Mouse (Mus musculus): Measurements from ENCODE around the gene Olfr202. TPM values are rescaled to one million over a fixed set of nuclear protein-coding genes. Genes with fewer than 3 reads are reported as not detected.
"Not testable (repeated sequence)": the region's sequence is repeated elsewhere in the genome, so short reads cannot be mapped to it uniquely, and the experiment has no call there.

Gene Olfr202
- polyA plus RNA-seq (2015; fragmentation: Nextera tagmentation; extraction: Ambion mirVana): not detected in 2 replicates

- 65% methylated on average over 1 of the region's 1 CpGs for WGBS
- Histone ChIP-seq H3K4me3 (ENCODE audit: low read length) (no peak within 1 kb of the TSS), H3K36me3 (ENCODE audit: control insufficient read depth, insufficient read depth, low read length) (no peaks in the 10 kb centered on the region), H3K27me3 (ENCODE audit: control insufficient read depth, insufficient read depth, low read depth, low read length) (no peaks in the 10 kb centered on the region), H3K4me2 (ENCODE audit: low read depth, low read length) (no peak within 1 kb of the TSS), H3K9ac (ENCODE audit: low read length) (no peak within 1 kb of the TSS), H3K27ac (ENCODE audit: low read length) (no peak within 1 kb of the TSS), H3K4me1 (replicated peaks; ENCODE audit: control insufficient read depth, insufficient read depth, low read length) (no peaks in the 10 kb centered on the region), H3K9me3 (ENCODE audit: control insufficient read depth, low read length) (no peaks in the 10 kb centered on the region)
- no peak for ATAC-seq (ENCODE audit: low read depth)
Observed at GRCm38 (mm10) chr16:59286693-59287092, at the start of gene Olfr202. TSS of gene Olfr202 (minus strand) at chr16:59286793.

DNA sequence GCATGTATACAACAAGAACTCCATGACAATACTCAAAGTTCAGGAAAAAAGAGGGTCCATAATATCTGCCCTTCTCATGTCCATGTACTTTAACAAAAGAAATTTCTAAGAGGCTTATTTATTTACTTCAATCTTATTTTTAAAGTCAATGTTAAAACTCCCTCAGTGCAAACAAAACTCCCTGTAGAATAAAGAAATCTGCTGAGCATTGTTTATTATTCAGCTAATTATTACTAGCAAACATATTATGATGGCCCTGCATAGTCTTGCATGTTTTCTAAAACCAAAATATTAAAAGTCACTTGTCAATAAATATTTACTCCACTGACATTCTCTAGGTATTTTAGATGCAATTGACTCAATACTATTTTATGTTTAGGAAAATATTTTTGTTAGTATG is 44.4 kb upstream of the Olfr202 start, which contains the start of gene Olfr205:
Gene Olfr205 (minus strand): TSS at position 101 of the 400 bp plus-strand sequence.
- no peaks in the 10 kb centered on the region for H3K27me3 ChIP-seq (ENCODE audit: control insufficient read depth, insufficient read depth, low read depth, low read length)
- no peaks in the 10 kb centered on the region for H3K4me1 ChIP-seq (replicated peaks; ENCODE audit: control insufficient read depth, insufficient read depth, low read length)
- H3K4me3 ChIP-seq (ENCODE audit: low read length): no peak within 1 kb of the TSS
- H3K4me2 ChIP-seq (ENCODE audit: low read depth, low read length): no peak within 1 kb of the TSS
- H3K27ac ChIP-seq (ENCODE audit: low read length): no peak within 1 kb of the TSS
- no peak for ATAC-seq (ENCODE audit: low read depth)
- no peaks in the 10 kb centered on the region for H3K9me3 ChIP-seq (ENCODE audit: control insufficient read depth, low read length)
- no peaks in the 10 kb centered on the region for H3K36me3 ChIP-seq (ENCODE audit: control insufficient read depth, insufficient read depth, low read length)
- H3K9ac ChIP-seq (ENCODE audit: low read length): no peak within 1 kb of the TSS

- H3K9me3 ChIP-seq (ENCODE audit: control insufficient read depth, low read length); ATAC-seq (ENCODE audit: low read depth); H3K4me2 ChIP-seq (ENCODE audit: low read depth, low read length); H3K36me3 ChIP-seq (ENCODE audit: control insufficient read depth, insufficient read depth, low read length); H3K4me1 ChIP-seq (replicated peaks; ENCODE audit: control insufficient read depth, insufficient read depth, low read length); H3K9ac ChIP-seq (ENCODE audit: low read length); H3K4me3 ChIP-seq (ENCODE audit: low read length); H3K27ac ChIP-seq (ENCODE audit: low read length); H3K27me3 ChIP-seq (ENCODE audit: control insufficient read depth, insufficient read depth, low read depth, low read length): not testable (repeated sequence)
- WGBS: 29% methylated on average over 1 of the region's 1 CpGs
Observed at GRCm38 (mm10) chr16:59323262-59323661, 36.7 kb upstream of the Olfr202 start.

DNA sequence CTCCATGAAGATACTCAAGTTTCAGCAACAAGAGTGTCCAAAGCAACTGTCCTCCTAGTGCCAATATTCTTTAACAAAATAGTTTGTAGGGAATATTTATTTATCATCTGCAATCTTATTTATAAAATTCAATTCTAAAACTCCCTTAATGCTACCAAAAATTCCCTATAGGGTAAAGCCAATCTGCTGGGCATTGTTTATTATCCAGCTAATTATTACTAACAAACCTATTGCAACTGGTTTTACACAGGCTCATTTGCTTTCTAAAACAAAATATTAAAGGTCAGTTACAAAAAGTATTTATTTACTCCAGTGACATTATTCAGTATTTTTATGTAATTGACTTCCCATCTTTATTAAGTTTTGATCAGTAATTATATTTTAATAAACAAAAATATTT is 31.6 kb upstream of the Olfr202 start, which contains the start of gene Olfr204:
Gene Olfr204 (minus strand): TSS at position 101 of the 400 bp plus-strand sequence.
- no peak for ATAC-seq (ENCODE audit: low read depth)
- Histone ChIP-seq H3K36me3 (ENCODE audit: control insufficient read depth, insufficient read depth, low read length) (no peaks in the 10 kb centered on the region), H3K9ac (ENCODE audit: low read length) (no peak within 1 kb of the TSS), H3K27me3 (ENCODE audit: control insufficient read depth, insufficient read depth, low read depth, low read length) (no peaks in the 10 kb centered on the region), H3K27ac (ENCODE audit: low read length) (no peak within 1 kb of the TSS), H3K4me2 (ENCODE audit: low read depth, low read length) (no peak within 1 kb of the TSS), H3K9me3 (ENCODE audit: control insufficient read depth, low read length) (no peaks in the 10 kb centered on the region), H3K4me1 (replicated peaks; ENCODE audit: control insufficient read depth, insufficient read depth, low read length) (no peaks in the 10 kb centered on the region), H3K4me3 (ENCODE audit: low read length) (no peak within 1 kb of the TSS)

DNA sequence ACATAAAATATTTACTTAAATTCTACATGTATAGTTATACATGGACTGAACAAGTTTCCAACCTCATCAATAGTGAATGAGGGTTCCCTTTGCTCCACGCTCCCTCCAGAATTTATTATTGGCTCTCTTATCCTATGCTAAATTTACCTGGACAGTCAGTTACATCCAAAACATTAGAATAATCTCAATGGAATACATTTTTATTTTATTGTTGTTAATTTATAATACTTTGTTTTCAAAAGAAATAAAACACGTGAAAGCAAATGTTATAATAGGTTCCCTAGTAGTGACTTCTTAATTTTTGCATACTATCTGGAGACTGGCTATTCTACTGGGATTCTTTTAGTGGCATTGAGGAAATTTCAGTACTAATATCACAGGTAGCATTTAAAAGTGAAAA is 12.0 kb upstream of the Olfr202 start, which contains the start of gene Olfr203:
Gene Olfr203 (plus strand): TSS at position 301 of the 400 bp plus-strand sequence.
- no peak for ATAC-seq (ENCODE audit: low read depth)
- H3K27me3 ChIP-seq (ENCODE audit: control insufficient read depth, insufficient read depth, low read depth, low read length): no peaks in the 10 kb centered on the region
- 75% methylated on average over 2 of the region's 2 CpGs for WGBS
- no peak within 1 kb of the TSS for H3K4me3 ChIP-seq (ENCODE audit: low read length)
- no peak within 1 kb of the TSS for H3K27ac ChIP-seq (ENCODE audit: low read length)
- no peaks in the 10 kb centered on the region for H3K4me1 ChIP-seq (replicated peaks; ENCODE audit: control insufficient read depth, insufficient read depth, low read length)
- no peak within 1 kb of the TSS for H3K4me2 ChIP-seq (ENCODE audit: low read depth, low read length)
- H3K9ac ChIP-seq (ENCODE audit: low read length): no peak within 1 kb of the TSS
- H3K36me3 ChIP-seq (ENCODE audit: control insufficient read depth, insufficient read depth, low read length): no peaks in the 10 kb centered on the region
- H3K9me3 ChIP-seq (ENCODE audit: control insufficient read depth, low read length): no peaks in the 10 kb centered on the region

DNA sequence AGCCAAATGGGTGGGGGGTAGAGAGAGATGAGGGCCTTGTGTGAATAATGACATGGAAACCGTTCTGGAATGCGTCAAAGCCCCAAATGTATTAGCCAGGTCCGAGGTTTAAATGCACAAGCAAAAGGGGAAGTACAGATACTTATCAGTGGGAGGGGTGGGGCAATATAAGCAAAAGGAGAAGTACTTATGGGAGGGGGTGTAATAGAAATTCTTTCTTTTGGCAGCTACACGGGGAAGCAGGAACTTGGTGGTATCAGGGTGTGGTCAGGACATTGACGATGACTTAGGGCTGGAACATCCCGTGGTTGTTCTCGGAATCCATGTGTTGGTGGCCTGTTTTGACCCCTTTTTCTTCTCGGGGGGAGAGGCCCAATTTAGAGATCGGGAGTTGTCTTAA is 983 bp upstream of the Olfr202 start:
- not testable (repeated sequence) for ATAC-seq (ENCODE audit: low read depth); H3K4me2 ChIP-seq (ENCODE audit: low read depth, low read length); H3K36me3 ChIP-seq (ENCODE audit: control insufficient read depth, insufficient read depth, low read length); H3K27me3 ChIP-seq (ENCODE audit: control insufficient read depth, insufficient read depth, low read depth, low read length); H3K27ac ChIP-seq (ENCODE audit: low read length); H3K4me1 ChIP-seq (replicated peaks; ENCODE audit: control insufficient read depth, insufficient read depth, low read length); H3K4me3 ChIP-seq (ENCODE audit: low read length); H3K9me3 ChIP-seq (ENCODE audit: control insufficient read depth, low read length); H3K9ac ChIP-seq (ENCODE audit: low read length)
- 72% methylated on average over 9 of the region's 9 CpGs for WGBS

DNA sequence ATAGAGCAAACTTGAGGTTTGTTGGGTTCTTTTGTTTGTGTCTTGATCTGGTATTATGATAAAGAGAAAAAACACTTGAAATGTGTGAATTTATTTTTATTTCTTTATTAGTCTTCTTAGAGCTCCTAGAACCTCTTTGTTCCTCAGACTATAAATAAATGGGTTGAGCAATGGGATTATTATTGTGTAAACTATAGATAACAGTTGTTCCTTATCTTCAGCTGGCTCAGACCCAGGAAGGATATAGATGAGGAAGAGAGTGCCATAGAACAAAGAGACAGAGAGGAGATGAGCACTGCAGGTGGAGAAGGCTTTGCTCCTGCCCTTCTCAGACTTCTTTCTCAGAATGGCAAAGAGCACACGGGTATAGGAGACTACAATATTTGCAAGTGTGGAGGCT is 3.1 kb downstream of the Olfr202 start:
- no peak overlapping the region for H3K27ac ChIP-seq (ENCODE audit: low read length)
- no peak overlapping the region for H3K9ac ChIP-seq (ENCODE audit: low read length)
- H3K4me2 ChIP-seq (ENCODE audit: low read depth, low read length): no peak overlapping the region
- no peaks in the 10 kb centered on the region for H3K4me1 ChIP-seq (replicated peaks; ENCODE audit: control insufficient read depth, insufficient read depth, low read length)
- H3K27me3 ChIP-seq (ENCODE audit: control insufficient read depth, insufficient read depth, low read depth, low read length): no peaks in the 10 kb centered on the region
- no peaks in the 10 kb centered on the region for H3K36me3 ChIP-seq (ENCODE audit: control insufficient read depth, insufficient read depth, low read length)
- ATAC-seq (ENCODE audit: low read depth): no peak
- H3K4me3 ChIP-seq (ENCODE audit: low read length): no peak overlapping the region
- 29% methylated on average over 1 of the region's 1 CpGs for WGBS
- H3K9me3 ChIP-seq (ENCODE audit: control insufficient read depth, low read length): no peaks in the 10 kb centered on the region

DNA sequence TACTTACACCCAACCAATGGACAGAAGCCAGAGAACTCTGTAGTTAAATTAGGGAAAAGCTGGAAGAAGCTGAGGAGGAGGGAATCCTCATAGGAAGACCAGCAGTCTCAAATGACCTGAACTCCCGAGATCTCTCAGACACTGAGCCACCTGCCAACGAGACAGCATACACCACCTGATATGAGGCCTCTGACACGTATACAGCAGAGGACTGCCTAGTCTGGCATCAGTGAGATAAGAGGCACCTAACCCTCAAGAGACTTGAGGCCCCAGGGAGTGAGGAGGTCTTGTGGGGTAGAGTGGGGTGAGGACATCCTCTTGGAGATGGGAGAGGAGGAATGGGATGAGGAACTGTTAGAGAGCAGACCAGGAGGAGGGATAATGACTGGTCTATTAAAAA is 6.1 kb downstream of the Olfr202 start:
- no peaks in the 10 kb centered on the region for H3K27me3 ChIP-seq (ENCODE audit: control insufficient read depth, insufficient read depth, low read depth, low read length)
- WGBS: 56% methylated on average over 3 of the region's 3 CpGs

GRCm38 (mm10) chr16:59272532-59272931 is 14.1 kb downstream of the Olfr202 start, which contains the start of gene Olfr201:
TSS of gene Olfr201 (minus strand) at chr16:59272632.
- H3K9ac ChIP-seq (ENCODE audit: low read length); H3K4me1 ChIP-seq (replicated peaks; ENCODE audit: control insufficient read depth, insufficient read depth, low read length); H3K9me3 ChIP-seq (ENCODE audit: control insufficient read depth, low read length); H3K4me2 ChIP-seq (ENCODE audit: low read depth, low read length); H3K27me3 ChIP-seq (ENCODE audit: control insufficient read depth, insufficient read depth, low read depth, low read length); ATAC-seq (ENCODE audit: low read depth); H3K36me3 ChIP-seq (ENCODE audit: control insufficient read depth, insufficient read depth, low read length); H3K27ac ChIP-seq (ENCODE audit: low read length); H3K4me3 ChIP-seq (ENCODE audit: low read length): not testable (repeated sequence)
- WGBS: 77% methylated on average over 4 of the region's 4 CpGs

More for the DNA sequence above, 6.1 kb downstream of the Olfr202 start:
- no peak for ATAC-seq (ENCODE audit: low read depth)
- Histone ChIP-seq H3K4me2 (ENCODE audit: low read depth, low read length) (no peak overlapping the region), H3K4me1 (replicated peaks; ENCODE audit: control insufficient read depth, insufficient read depth, low read length) (no peaks in the 10 kb centered on the region), H3K4me3 (ENCODE audit: low read length) (no peak overlapping the region), H3K36me3 (ENCODE audit: control insufficient read depth, insufficient read depth, low read length) (no peaks in the 10 kb centered on the region), H3K9me3 (ENCODE audit: control insufficient read depth, low read length) (no peaks in the 10 kb centered on the region), H3K9ac (ENCODE audit: low read length) (no peak overlapping the region), H3K27ac (ENCODE audit: low read length) (no peak overlapping the region)

DNA sequence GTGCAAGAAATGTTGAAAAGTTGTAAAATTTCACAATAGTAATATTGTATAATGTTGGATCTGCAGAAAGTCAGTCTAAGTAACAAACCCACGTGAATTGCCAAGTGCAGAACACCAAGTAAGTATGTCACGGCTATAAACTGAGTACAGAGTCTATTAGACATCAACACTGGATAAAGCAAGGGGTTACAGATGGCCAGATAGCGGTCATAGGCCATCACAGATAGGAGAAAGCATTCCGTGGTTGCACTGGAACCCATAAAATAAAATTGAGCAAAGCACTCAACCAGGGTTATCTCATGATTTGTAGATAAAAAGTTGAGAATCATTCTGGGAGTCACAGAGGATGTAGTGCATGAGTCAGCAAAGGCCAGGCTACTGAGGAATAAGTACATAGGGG is 17.5 kb downstream of the Olfr202 start:
- not testable (repeated sequence) for H3K36me3 ChIP-seq (ENCODE audit: control insufficient read depth, insufficient read depth, low read length); H3K4me2 ChIP-seq (ENCODE audit: low read depth, low read length); H3K9ac ChIP-seq (ENCODE audit: low read length); H3K4me3 ChIP-seq (ENCODE audit: low read length); H3K4me1 ChIP-seq (replicated peaks; ENCODE audit: control insufficient read depth, insufficient read depth, low read length); H3K27me3 ChIP-seq (ENCODE audit: control insufficient read depth, insufficient read depth, low read depth, low read length); ATAC-seq (ENCODE audit: low read depth); H3K27ac ChIP-seq (ENCODE audit: low read length); H3K9me3 ChIP-seq (ENCODE audit: control insufficient read depth, low read length)
- 70% methylated on average over 4 of the region's 4 CpGs for WGBS

Measured in lung, embryonic 16.5 days (tissue).